Mouse (Mus musculus) heart, embryonic 14.5 days (tissue): ENCODE measurements around the gene Zbtb16. TPM values are rescaled to one million over a fixed set of nuclear protein-coding genes. Genes with fewer than 3 reads are reported as not detected.
A peak's percentile ranks its signal among the peaks of the same experiment; 100 is the strongest.

Experiments used
- ATAC-seq: fragments of 200-750 bp; cut with Nextera tagmentation; 2 replicates; pipeline ENCODE4 v1.8.0; 2017; ENCODE audit warnings: low read depth, moderate TSS enrichment; ENCODE audit not compliant: insufficient number of reproducible peaks, insufficient read depth, low FRiP score
- H3K27ac ChIP-seq, 2 experiments: fragments of 200-500 bp in 1 of 2; fragments of 300-500 bp in 1 of 2; sonication (generic) in 1 of 2; replicated peaks in 1 of 2; 2 replicates each; pipeline ENCODE4 v1.5.1; 2012 to 2014; ENCODE audit warnings: low read depth in 2 of 2, low read length in 2 of 2, control low read depth in 1 of 2, mild to moderate bottlenecking in 1 of 2, mixed read lengths in 1 of 2; ENCODE audit not compliant: control insufficient read depth in 1 of 2, insufficient read depth in 1 of 2
- H3K27me3 ChIP-seq: fragments of 300-500 bp; sonication (generic); 2 replicates; pipeline ENCODE4 v1.6.1; 2014; ENCODE audit warnings: mild to moderate bottlenecking, low read length, control low read depth; ENCODE audit not compliant: control insufficient read depth, insufficient read depth
- H3K36me3 ChIP-seq: fragments of 300-500 bp; sonication (generic); 2 replicates; pipeline ENCODE4 v1.6.1; 2014; ENCODE audit warnings: mild to moderate bottlenecking, control low read depth, low read length, mixed read lengths; ENCODE audit not compliant: control insufficient read depth, insufficient read depth
- H3K4me1 ChIP-seq, 2 experiments: fragments of 200-500 bp in 1 of 2; fragments of 300-500 bp in 1 of 2; sonication (generic) in 1 of 2; 2 replicates each; pipeline ENCODE4 v1.6.1; 2012 to 2014; ENCODE audit warnings: low read length in 2 of 2, control low read depth in 1 of 2, mixed read lengths in 1 of 2; ENCODE audit not compliant: control insufficient read depth in 2 of 2, insufficient read depth in 2 of 2
- H3K4me2 ChIP-seq: fragments of 300-500 bp; sonication (generic); 2 replicates; pipeline ENCODE4 v1.6.1; 2014; ENCODE audit warnings: mild to moderate bottlenecking, low read length
- H3K4me3 ChIP-seq, 2 experiments: fragments of 200-500 bp in 1 of 2; fragments of 300-500 bp in 1 of 2; sonication (generic) in 1 of 2; 2 replicates each; pipeline ENCODE4 v1.5.1; 2012 to 2014; ENCODE audit warnings: low read length in 2 of 2, mild to moderate bottlenecking in 2 of 2, control low read depth in 1 of 2, low read depth in 1 of 2, moderate library complexity in 1 of 2; ENCODE audit not compliant: control insufficient read depth in 1 of 2, insufficient read depth in 1 of 2
- H3K9ac ChIP-seq: fragments of 300-500 bp; sonication (generic); 2 replicates; pipeline ENCODE4 v1.6.1; 2014; ENCODE audit warnings: mild to moderate bottlenecking, low read length
- H3K9me3 ChIP-seq: fragments of 300-500 bp; sonication (generic); 2 replicates; pipeline ENCODE4 v1.6.1; 2016; ENCODE audit warnings: low read length, control low read depth; ENCODE audit not compliant: control insufficient read depth
- WGBS: fragments of 180-500 bp; shearing (Covaris S2); extraction: QIAGEN DNeasy Blood & Tissue Kit; methylation state at CpG from one replicate; pipeline ENCODE4 v1.1.7; 2014; 5-methylcytosine and 5-hydroxymethylcytosine counted together
- polyA plus RNA-seq: library from polyadenylated mRNA; unstranded; fragments of >200 nt; fragmentation: Nextera tagmentation; extraction: Ambion mirVana; gene quantifications from 2 replicates; pipeline ENCODE4 v1.2.1, GENCODE M21; 2014

Gene Zbtb16
- polyA plus RNA-seq, 1 experiment from 2014 or later, result 2.1 TPM

DNA sequence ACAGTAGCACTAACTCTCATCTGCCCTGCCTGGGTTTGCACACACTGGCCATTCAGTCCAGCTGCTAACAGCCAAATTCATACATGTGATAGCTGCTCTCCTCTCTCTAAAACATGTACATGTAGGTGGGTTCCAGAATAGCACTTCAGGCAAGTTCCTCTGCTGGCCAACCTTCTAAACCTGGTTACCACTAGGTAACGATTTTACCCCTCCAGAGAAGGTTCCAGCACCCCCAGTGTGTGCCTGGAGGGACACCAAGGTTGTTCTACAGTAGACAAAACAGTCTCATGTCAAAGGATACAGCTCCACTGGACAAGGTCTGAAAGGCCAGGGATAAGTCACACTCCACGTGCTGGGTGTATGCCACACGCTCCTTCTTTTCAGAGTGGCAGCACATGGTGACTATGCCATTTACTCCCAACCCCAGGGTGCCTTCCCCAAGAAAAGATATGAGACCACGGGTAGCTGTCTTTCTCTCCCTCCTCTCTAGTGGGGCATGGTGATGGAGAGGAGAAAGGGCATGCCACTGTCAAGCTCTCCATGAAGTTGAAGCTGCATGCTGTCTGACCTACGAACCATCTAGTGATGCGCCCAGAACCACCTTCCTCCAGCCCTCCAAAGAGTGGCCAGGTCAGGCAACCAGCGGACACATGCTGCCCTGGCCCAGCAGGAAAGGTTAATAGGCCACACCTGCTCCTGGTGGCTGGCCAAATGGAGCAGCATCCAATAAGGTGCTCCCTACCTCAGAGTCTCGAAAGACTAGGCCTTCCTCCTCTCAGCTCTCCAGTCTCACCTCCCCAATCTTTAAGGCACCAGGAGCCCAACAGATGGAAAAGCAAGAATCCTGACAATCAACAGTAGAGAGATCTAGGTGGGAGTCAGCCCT lies 104.1 kb downstream of the Zbtb16 start:
- ATAC-seq, result no peak
- H3K4me2 ChIP-seq, result no peak overlapping the region
- H3K27ac ChIP-seq, result no peak overlapping the region
- H3K4me3 ChIP-seq, result no peak overlapping the region
- 83% methylated on average over 8 of the region's 8 CpGs for WGBS
- no peak overlapping the region for H3K9ac ChIP-seq
- H3K9me3 ChIP-seq, result no peaks in the 10 kb centered on the region
- H3K4me1 ChIP-seq, result peaks cover 34 to 46% of the 10 kb centered on the region in 2 experiments
- H3K27me3 ChIP-seq, result no peaks in the 10 kb centered on the region
- no peaks in the 10 kb centered on the region for H3K36me3 ChIP-seq

- Histone ChIP-seq H3K27me3 (no peaks in the 10 kb centered on the region), H3K36me3 (no peaks in the 10 kb centered on the region), H3K27ac (no peak overlapping the region), H3K9ac (no peak overlapping the region), H3K4me3 (no peak overlapping the region), H3K4me2 (no peak overlapping the region), H3K4me1 (peaks cover 34% of the 10 kb centered on the region in 2 experiments), H3K9me3 (no peaks in the 10 kb centered on the region)
- ATAC-seq, result no peak
- WGBS, result 95% methylated on average over 10 of the region's 10 CpGs
Measured at GRCm38 (mm10) chr9:48730446-48730979, 105.5 kb downstream of the Zbtb16 start.

DNA sequence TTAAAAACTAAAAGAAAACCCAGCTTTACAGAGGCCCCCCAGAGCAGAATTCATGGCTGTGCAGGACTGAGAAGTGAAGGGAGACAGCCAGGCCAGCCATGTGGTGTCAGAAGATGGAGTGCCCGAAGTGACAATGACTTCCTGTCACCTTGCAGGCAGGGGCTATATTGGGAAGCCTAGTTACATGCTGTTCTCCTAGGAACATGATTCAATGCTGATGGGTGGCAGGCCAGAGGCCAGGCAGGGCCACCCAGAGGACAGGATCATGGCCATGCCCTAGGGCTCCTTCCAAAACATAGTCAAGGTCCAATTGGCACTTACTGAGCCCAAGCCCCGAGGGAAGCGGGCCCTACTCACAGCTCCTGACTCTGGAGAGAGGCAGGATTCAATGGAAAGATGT lies 106.6 kb downstream of the Zbtb16 start:
- 64% methylated on average over 3 of the region's 3 CpGs for WGBS
- Histone ChIP-seq H3K4me1 (peaks cover 34% of the 10 kb centered on the region in 2 experiments), H3K4me2 (no peak overlapping the region), H3K4me3 (no peak overlapping the region), H3K27me3 (no peaks in the 10 kb centered on the region), H3K27ac (peak overlapping the region; percentile 19 to 81), H3K9me3 (no peaks in the 10 kb centered on the region), H3K9ac (0 out of 2 replicates have a peak overlapping the region, but pooled peaks have one; percentile 25), H3K36me3 (no peaks in the 10 kb centered on the region)
- no peak for ATAC-seq

GRCm38 (mm10) chr9:48728731-48729123 lies 107.3 kb downstream of the Zbtb16 start:
- Histone ChIP-seq H3K4me3 (no peak overlapping the region), H3K4me2 (no peak overlapping the region), H3K27me3 (no peaks in the 10 kb centered on the region), H3K36me3 (no peaks in the 10 kb centered on the region), H3K9ac (no peak overlapping the region), H3K27ac (peak overlapping the region; percentile 53 to 81), H3K4me1 (peaks cover 38% of the 10 kb centered on the region in 2 experiments), H3K9me3 (no peaks in the 10 kb centered on the region)
- no peak for ATAC-seq
- 62% methylated on average over 13 of the region's 13 CpGs for WGBS

DNA sequence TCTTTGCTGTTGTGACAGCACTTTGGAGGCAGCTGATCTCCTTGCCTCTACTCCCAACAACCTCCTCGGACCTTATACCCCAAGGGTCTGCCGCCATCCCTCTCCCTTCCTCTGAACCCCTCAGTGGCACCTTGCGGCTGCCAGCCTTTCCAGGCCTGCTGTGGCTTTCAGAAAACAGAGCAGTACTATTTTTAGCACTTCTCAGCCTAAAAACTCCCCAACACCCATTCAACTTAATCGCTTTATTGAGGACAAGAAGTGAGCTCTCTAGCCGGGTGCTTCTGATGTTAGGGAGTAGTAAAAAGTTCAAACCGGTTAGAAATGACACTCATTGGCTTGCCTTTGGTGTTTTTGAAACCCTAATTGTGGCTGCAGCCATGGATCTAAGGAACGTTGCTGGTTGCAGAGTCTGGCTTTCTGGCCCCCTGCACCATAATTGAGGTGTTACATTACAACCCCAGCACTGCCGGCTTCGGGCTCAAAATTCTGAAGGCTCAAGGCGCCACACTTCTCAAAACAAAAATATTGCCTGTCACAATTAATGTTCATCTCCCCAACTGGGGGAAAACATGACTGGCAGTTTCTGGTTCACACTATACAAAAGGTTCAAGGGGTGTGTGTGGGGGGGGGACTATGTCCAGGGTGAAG lies 107.8 kb downstream of the Zbtb16 start:
- H3K36me3 ChIP-seq, result no peaks in the 10 kb centered on the region

DNA sequence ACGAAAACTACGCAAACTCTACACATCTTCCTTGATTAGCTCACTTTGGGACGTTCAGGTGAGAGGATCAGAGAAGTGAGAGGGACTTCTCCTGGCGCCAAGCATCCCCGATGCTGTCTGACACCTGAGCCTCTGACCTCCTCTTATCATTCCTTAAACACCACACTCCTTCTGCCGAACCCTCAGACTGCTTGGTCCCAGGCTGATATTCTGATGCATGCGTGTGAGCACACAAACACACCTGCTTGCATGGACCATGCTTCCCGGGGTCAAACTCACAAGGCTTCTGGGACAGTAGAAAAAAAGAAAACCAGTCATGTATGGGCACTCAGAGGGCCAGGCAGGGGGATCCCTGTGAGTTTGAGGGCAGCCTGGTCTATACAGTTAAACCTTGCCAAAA lies 109.7 kb downstream of the Zbtb16 start:
- WGBS, result 75% methylated on average over 8 of the region's 8 CpGs
- Histone ChIP-seq H3K9ac (no peak overlapping the region), H3K36me3 (no peaks in the 10 kb centered on the region), H3K4me1 (peaks cover 38 to 43% of the 10 kb centered on the region in 2 experiments), H3K9me3 (no peaks in the 10 kb centered on the region), H3K27me3 (no peaks in the 10 kb centered on the region), H3K27ac (no peak overlapping the region), H3K4me3 (no peak overlapping the region), H3K4me2 (no peak overlapping the region)
- no peak for ATAC-seq

More for the DNA sequence above, 107.8 kb downstream of the Zbtb16 start:
- Histone ChIP-seq H3K9ac (no peak overlapping the region), H3K4me1 (peaks cover 37% of the 10 kb centered on the region in 2 experiments), H3K4me2 (0 out of 2 replicates have a peak overlapping the region, but pooled peaks have one; percentile 3), H3K4me3 (no peak overlapping the region), H3K27ac (peak overlapping the region; percentile 53 to 81), H3K9me3 (no peaks in the 10 kb centered on the region), H3K27me3 (no peaks in the 10 kb centered on the region)
- ATAC-seq, result no peak
- WGBS, result 22% methylated on average over 10 of the region's 10 CpGs

- Histone ChIP-seq H3K4me1 (peaks cover 38 to 43% of the 10 kb centered on the region in 2 experiments), H3K4me3 (no peak overlapping the region), H3K9ac (no peak overlapping the region), H3K27ac (no peak overlapping the region), H3K27me3 (no peaks in the 10 kb centered on the region), H3K4me2 (no peak overlapping the region), H3K36me3 (no peaks in the 10 kb centered on the region), H3K9me3 (no peaks in the 10 kb centered on the region)
- no peak for ATAC-seq
- WGBS, result 76% methylated on average over 4 of the region's 4 CpGs
Measured at GRCm38 (mm10) chr9:48725918-48726317, 110.1 kb downstream of the Zbtb16 start.
